Mouse (Mus musculus) forebrain, postnatal 0 days (tissue): ENCODE measurements around the gene Medag. TPM values are rescaled to one million over a fixed set of nuclear protein-coding genes. Genes with fewer than 3 reads are reported as not detected.

Experiments used
- ATAC-seq: fragments of 200-750 bp; cut with Nextera tagmentation; 2 replicates; pipeline ENCODE4 v1.8.0; 2017; ENCODE audit warnings: mild to moderate bottlenecking, moderate library complexity
- DNase-seq: peaks from one replicate; pipeline ENCODE4 v3.0.0-alpha.2; 2015
- H3K27ac ChIP-seq: fragments of 300-500 bp; sonication (generic); 2 replicates; pipeline ENCODE4 v1.5.1; 2014; ENCODE audit warnings: low read depth, mild to moderate bottlenecking, antibody characterized with exemption, low read length, moderate library complexity, mixed read lengths
- H3K27me3 ChIP-seq: fragments of 300-500 bp; sonication (generic); 2 replicates; pipeline ENCODE4 v1.6.1; 2014; ENCODE audit warnings: mild to moderate bottlenecking, low read length, mixed read lengths; ENCODE audit not compliant: insufficient read depth
- H3K36me3 ChIP-seq: fragments of 300-500 bp; sonication (generic); 2 replicates; pipeline ENCODE4 v1.6.1; 2014; ENCODE audit warnings: mild to moderate bottlenecking, moderate library complexity; ENCODE audit not compliant: insufficient read depth
- H3K4me1 ChIP-seq: fragments of 300-500 bp; sonication (generic); 2 replicates; pipeline ENCODE4 v1.6.1; 2014; ENCODE audit warnings: antibody characterized with exemption; ENCODE audit not compliant: insufficient read depth
- H3K4me2 ChIP-seq: fragments of 300-500 bp; sonication (generic); 2 replicates; pipeline ENCODE4 v1.6.1; 2014; ENCODE audit warnings: low read depth, mild to moderate bottlenecking, moderate library complexity
- H3K4me3 ChIP-seq: fragments of 300-500 bp; sonication (generic); 2 replicates; pipeline ENCODE4 v1.5.1; 2014; ENCODE audit warnings: low read depth, low read length, mixed read lengths
- H3K9ac ChIP-seq: fragments of 300-500 bp; sonication (generic); 2 replicates; pipeline ENCODE4 v1.6.1; 2014; ENCODE audit warnings: mild to moderate bottlenecking
- H3K9me3 ChIP-seq: fragments of 300-500 bp; sonication (generic); 2 replicates; pipeline ENCODE4 v1.6.1; 2016; ENCODE audit warnings: low read length
- CTCF ChIP-seq: sonication (generic); IDR thresholded peaks from 2 replicates; pipeline ENCODE4 v1.5.1; 2016; ENCODE audit warnings: antibody characterized with exemption, control low read depth, low read depth
- WGBS: fragments of 180-500 bp; shearing (Covaris S2); extraction: QIAGEN DNeasy Blood & Tissue Kit; methylation state at CpG from one replicate; pipeline ENCODE4 v1.1.7; 2014; 5-methylcytosine and 5-hydroxymethylcytosine counted together
- polyA plus RNA-seq: library from polyadenylated mRNA; unstranded; fragments of >200 nt; fragmentation: Nextera tagmentation; extraction: Ambion mirVana; gene quantifications from 2 replicates; pipeline ENCODE4 v1.2.1, GENCODE M21; 2015
- total RNA-seq: library from RNA; depleted of rRNA; stranded (reverse); fragments of >200 nt; gene quantifications from 2 replicates; pipeline ENCODE4 v1.2.3, GENCODE M21; 2014

The Medag gene
- total and polyA plus RNA-seq, 2 experiments from 2014 or later: 1.8 to 2.1 TPM

DNA sequence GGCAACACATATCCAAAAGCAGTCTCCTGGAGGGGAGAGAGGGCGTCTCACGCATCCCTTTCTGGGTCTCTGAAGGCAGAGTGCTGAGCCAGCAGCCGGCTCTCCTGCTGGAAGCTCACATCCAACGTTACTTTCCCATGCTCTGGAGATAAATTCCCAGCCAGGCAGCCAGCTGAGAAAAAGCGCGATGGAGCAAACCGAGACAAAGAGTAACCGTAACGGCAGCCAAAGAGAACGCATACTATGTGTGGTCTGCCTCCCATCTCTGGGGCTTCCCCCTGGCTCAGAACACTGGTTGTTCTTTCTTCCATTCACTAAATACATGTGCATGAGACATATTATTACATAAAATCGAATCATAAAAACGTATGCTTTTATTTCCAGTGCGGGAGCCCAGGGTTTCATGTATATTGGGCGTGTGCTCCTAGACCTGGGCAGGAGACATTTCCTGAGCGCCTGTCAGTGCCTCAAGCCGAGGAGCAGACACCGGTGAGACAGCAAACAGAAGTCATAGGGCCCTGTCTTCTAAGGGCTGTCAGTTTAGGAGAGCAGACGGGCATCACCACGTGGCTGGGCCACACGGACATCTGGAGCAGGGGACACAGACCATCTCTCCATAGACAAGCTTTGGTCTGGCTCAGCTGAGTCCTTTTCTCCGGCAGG lies 42.0 kb upstream of the Medag start:
- WGBS: 65% methylated on average over 21 of the region's 21 CpGs

DNA sequence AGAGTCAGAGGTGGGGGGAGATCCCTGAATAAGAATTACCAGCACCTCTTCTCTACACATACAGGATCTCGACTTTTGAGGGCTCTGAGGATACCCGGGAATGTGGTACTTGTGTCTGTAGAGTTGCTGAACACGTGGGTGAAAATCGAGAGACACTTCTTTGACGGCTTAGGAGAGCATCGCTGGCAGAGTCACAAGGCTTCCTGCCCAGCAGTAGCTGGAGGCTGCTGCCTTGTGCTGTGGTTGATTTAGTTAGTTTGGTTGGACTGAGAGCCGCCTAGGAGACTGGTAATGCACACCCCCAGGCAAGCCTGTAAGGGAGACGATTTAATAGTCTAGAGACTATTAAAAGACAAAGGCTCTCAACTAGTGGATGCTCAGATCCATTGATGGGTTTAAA lies 39.5 kb upstream of the Medag start:
- TF ChIP-seq CTCF: no peak
- 80% methylated on average over 8 of the region's 8 CpGs for WGBS

More for the DNA sequence above, 42.0 kb upstream of the Medag start:
- H3K9me3 ChIP-seq: no peaks in the 10 kb centered on the region
- no peak overlapping the region for H3K27ac ChIP-seq
- no peak overlapping the region for H3K9ac ChIP-seq
- no peaks in the 10 kb centered on the region for H3K4me1 ChIP-seq
- no peaks in the 10 kb centered on the region for H3K36me3 ChIP-seq
- TF ChIP-seq CTCF: no peak
- H3K27me3 ChIP-seq: no peaks in the 10 kb centered on the region
- DNase-seq (peak; percentile 59), ATAC-seq (peak; percentile 20; the same call in 1 of the 2 replicates)
- no peak overlapping the region for H3K4me2 ChIP-seq
- H3K4me3 ChIP-seq: no peak overlapping the region

DNA sequence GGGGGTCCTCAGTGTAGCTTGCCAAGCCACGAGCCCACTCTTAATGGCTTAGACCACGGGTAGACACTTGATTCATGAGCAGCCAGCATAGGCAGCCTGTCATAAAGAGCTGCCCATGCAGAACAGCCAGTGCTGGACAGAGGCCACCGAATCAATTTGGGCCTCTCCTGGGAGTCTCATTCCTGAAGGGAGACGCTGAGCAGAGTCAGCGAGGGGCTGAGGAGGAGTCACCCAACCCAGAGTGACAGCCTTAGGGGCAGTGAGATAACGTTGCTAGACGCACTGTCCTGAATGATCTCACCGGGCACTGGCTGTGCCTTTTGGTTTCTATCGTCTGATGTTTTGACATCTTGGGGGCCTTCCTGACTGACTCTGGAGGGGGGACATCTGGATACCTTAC lies 38.3 kb upstream of the Medag start:
- DNase-seq (no peak), ATAC-seq (no peak)
- no peak overlapping the region for H3K4me2 ChIP-seq
- no peaks in the 10 kb centered on the region for H3K9me3 ChIP-seq
- H3K27ac ChIP-seq: no peak overlapping the region
- 0 out of 2 replicates have a peak, but pooled peaks cover 6% of the 10 kb centered on the region for H3K4me1 ChIP-seq
- TF ChIP-seq CTCF: no peak
- H3K9ac ChIP-seq: no peak overlapping the region
- no peaks in the 10 kb centered on the region for H3K36me3 ChIP-seq
- H3K4me3 ChIP-seq: no peak overlapping the region
- WGBS: 41% methylated on average over 9 of the region's 9 CpGs
- no peaks in the 10 kb centered on the region for H3K27me3 ChIP-seq

More for the DNA sequence above, 39.5 kb upstream of the Medag start:
- Histone ChIP-seq H3K4me1 (0 out of 2 replicates have a peak, but pooled peaks cover 6% of the 10 kb centered on the region), H3K9ac (no peak overlapping the region), H3K27ac (no peak overlapping the region), H3K9me3 (no peaks in the 10 kb centered on the region), H3K36me3 (no peaks in the 10 kb centered on the region), H3K4me2 (no peak overlapping the region), H3K27me3 (no peaks in the 10 kb centered on the region), H3K4me3 (no peak overlapping the region)
- ATAC-seq (no peak), DNase-seq (no peak)

DNA sequence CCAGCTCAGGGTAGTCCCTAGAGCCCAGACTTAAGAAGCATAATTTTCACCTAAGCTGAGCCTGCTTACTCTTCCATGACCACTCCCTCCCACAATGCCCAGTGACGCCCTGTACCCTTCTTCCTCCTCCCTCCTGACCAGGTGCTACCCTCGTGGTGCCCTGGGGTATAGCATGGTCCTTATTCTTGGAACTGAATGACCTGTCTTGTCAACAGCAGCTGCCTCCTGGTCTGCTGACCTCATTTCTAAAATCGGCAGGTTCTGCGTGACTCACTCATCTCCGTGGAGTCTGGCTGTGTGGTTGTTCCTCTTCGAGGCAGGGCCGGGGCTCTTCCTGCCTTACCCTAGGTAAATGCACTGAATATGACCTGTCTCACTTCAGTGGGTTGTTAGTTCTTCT lies 37.5 kb upstream of the Medag start:
- no peak overlapping the region for H3K4me3 ChIP-seq
- no peaks in the 10 kb centered on the region for H3K9me3 ChIP-seq
- no peaks in the 10 kb centered on the region for H3K36me3 ChIP-seq
- H3K4me1 ChIP-seq: 0 out of 2 replicates have a peak, but pooled peaks cover 6% of the 10 kb centered on the region
- 82% methylated on average over 7 of the region's 7 CpGs for WGBS
- H3K9ac ChIP-seq: no peak overlapping the region
- ATAC-seq (no peak), DNase-seq (no peak)
- H3K4me2 ChIP-seq: no peak overlapping the region
- H3K27me3 ChIP-seq: no peaks in the 10 kb centered on the region
- no peak for TF ChIP-seq CTCF
- no peak overlapping the region for H3K27ac ChIP-seq

DNA sequence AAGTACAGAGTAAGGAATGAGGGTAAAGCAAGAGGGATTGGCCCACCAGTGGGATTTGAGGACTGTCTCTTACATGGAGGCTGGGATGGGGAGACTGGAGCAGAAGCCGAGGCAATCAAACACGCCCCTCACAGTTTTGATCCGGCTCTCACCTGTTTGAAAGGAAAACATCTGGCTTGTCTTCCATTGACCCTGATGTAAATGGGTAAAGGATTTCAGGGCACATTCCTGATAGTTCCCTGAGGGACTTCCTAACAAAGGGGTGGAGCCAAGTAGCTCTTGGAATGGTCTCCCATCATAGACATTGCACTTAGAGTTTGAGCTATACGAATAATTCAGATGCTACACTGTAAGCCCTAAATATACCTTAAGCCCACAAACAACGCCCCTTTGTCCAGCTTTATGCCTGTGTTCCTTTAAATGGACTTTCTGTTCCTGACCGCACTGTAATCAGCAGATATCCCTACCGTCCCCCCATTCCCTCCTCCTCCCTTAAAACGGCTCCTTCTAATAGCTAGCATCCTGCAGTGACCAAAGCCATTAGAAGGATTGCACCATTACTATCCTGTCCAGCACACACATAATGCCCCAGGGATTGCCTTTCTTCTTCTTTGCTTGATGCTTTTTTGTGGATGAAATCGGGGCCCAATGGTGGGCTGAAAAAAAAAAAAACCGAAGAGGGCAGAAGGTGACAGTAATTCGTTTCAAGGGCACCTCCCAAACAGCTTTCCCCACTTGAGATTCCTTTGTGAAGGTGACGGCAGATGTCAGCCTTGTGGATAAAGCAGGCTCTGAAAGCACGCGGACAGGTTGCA lies 36.3 kb upstream of the Medag start:
- H3K4me3 ChIP-seq: no peak overlapping the region
- H3K27me3 ChIP-seq: no peaks in the 10 kb centered on the region
- H3K4me1 ChIP-seq: peaks cover 17% of the 10 kb centered on the region
- DNase-seq: no peak
- TF ChIP-seq CTCF: no peak
- H3K9ac ChIP-seq: peak overlapping the region; percentile 29
- 40% methylated on average over 14 of the region's 14 CpGs for WGBS
- 0 out of 2 replicates have a peak overlapping the region, but pooled peaks have one; percentile 13 for H3K4me2 ChIP-seq
- H3K27ac ChIP-seq: peak overlapping the region; percentile 47
- no peaks in the 10 kb centered on the region for H3K36me3 ChIP-seq
- ATAC-seq: no peak
- no peaks in the 10 kb centered on the region for H3K9me3 ChIP-seq

DNA sequence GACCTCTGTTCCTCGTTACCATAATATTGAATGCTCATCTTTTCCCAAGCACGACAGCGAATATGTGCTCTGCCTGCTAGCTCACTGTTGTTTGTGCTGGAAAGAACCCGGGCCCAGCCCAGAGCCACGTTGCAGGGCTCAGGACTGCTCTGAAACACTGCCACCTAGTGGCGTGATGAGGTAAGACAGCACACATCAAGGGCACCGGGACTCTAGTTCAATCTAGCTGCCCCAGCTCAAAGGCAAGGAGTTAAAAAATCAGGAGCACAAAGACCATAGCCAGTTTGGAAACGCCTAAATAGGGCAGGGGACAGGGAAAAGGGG lies 35.7 kb upstream of the Medag start:
- ATAC-seq (peak; percentile 90), DNase-seq (peak; percentile 95)
- H3K4me1 ChIP-seq: peaks cover 22% of the 10 kb centered on the region
- no peaks in the 10 kb centered on the region for H3K27me3 ChIP-seq
- peak; percentile 99 for TF ChIP-seq CTCF
- H3K36me3 ChIP-seq: no peaks in the 10 kb centered on the region
- H3K27ac ChIP-seq: peak overlapping the region; percentile 47
- H3K4me3 ChIP-seq: no peak overlapping the region
- H3K9ac ChIP-seq: peak overlapping the region; percentile 29; the same call in 1 of the 2 replicates
- H3K4me2 ChIP-seq: 0 out of 2 replicates have a peak overlapping the region, but pooled peaks have one; percentile 13
- 3% methylated on average over 8 of the region's 8 CpGs for WGBS
- H3K9me3 ChIP-seq: no peaks in the 10 kb centered on the region

DNA sequence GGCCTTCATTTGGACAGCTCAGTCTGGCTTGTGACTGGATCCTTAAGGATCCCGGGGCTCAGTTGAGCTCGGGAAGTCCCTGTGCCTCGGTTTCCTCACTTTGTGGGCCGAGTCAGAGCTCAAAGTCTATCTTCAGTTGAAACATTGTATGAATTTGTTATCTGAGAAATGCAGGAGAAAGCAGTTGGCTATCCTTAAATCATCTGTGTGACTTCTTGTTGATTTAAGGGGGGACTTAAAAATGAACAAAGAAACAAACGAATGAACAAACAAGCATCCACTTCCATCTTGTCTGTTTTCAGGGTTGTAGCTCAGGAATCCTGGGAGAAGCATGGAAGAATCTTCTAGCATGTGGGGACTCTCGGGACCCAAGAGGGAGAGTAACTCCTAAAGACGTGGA lies 35.2 kb upstream of the Medag start:
- DNase-seq: no peak
- no peak overlapping the region for H3K27ac ChIP-seq
- H3K9me3 ChIP-seq: no peaks in the 10 kb centered on the region
- no peak for TF ChIP-seq CTCF
- no peaks in the 10 kb centered on the region for H3K36me3 ChIP-seq
- ATAC-seq: no peak
- WGBS: 86% methylated on average over 7 of the region's 7 CpGs
- H3K4me3 ChIP-seq: no peak overlapping the region
- H3K9ac ChIP-seq: no peak overlapping the region
- H3K4me2 ChIP-seq: no peak overlapping the region
- peaks cover 27% of the 10 kb centered on the region for H3K4me1 ChIP-seq
- H3K27me3 ChIP-seq: no peaks in the 10 kb centered on the region
